ENCODE assay signal across 10 mouse cellular contexts in the genomic region with DNA sequence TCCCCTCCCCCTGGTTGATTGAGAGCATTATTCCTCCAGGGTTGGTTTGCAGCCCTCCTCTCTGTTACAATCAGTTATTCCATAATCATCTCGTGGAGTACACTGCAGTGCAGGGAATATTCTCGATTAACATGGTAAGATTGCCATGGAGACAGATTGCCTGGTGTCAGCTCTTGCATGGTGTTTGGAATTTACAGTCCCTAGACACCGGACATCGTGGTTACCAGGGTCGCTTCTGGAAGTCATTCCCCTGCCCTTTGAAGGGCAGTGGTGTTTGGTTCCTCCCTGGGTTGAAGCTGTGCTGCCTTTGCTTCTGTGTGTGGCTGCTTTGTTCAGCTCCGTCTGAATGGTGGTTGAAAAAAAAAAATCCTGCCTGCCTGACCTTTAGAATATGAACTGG.
DNase-seq lines count a peak whose midpoint lies in the region; ATAC-seq and TF ChIP-seq lines count a peak whose summit lies in the region.
"Had no signal": no experiment of that assay in that cellular context is flagged by ENCODE, and none has a peak within 500 bp of the region (broad histone marks: within the 10 kb centered on the region; RNA-seq: fewer than 3 reads in every experiment).

No protein-coding gene starts in this region.

- peaks cover 16% of the 10 kb centered on the region for H3K36me3 ChIP-seq in forebrain, embryonic 16.5 days (ENCODE audit: control insufficient read depth, insufficient read depth)
- peaks cover 3% of the 10 kb centered on the region; the same call in 1 of the 2 replicates for H3K36me3 ChIP-seq in midbrain, embryonic 11.5 days (ENCODE audit: control insufficient read depth, insufficient read depth, low read length)
- H3K36me3 ChIP-seq: liver, embryonic 13.5 days had no signal

- H3K4me2 ChIP-seq in forebrain, embryonic 16.5 days (ENCODE audit: low read length) = peak overlapping the region; percentile 31
- H3K4me2 ChIP-seq in midbrain, embryonic 11.5 days = no peak overlapping the region; the same call in 1 of the 2 replicates
- H3K4me2 ChIP-seq: liver, embryonic 13.5 days had no signal

- peaks cover 16% of the 10 kb centered on the region for H3K4me1 ChIP-seq in cerebellum, adult 2 months (ENCODE audit: control insufficient read depth, insufficient read depth, low read length)
- H3K4me1 ChIP-seq in forebrain, embryonic 16.5 days (replicated peaks; ENCODE audit: control insufficient read depth, insufficient read depth, low read length) = peaks cover 53% of the 10 kb centered on the region
- peaks cover 40% of the 10 kb centered on the region for H3K4me1 ChIP-seq in midbrain, embryonic 11.5 days (ENCODE audit: control insufficient read depth, insufficient read depth, low read length)
- H3K4me1 ChIP-seq: liver, embryonic 13.5 days had no signal

- peak; percentile 45 for ATAC-seq in forebrain, embryonic 16.5 days
- ATAC-seq in midbrain, embryonic 11.5 days (ENCODE audit: low FRiP score) = peak; percentile 71
- ATAC-seq in activated CD4-positive, CD25-positive, alpha-beta regulatory T cell, adult 4 months = no peak

- H3K4me3 ChIP-seq in cerebellum, adult 2 months (replicated peaks; ENCODE audit: insufficient read depth, low read depth, low read length) = no peak overlapping the region
- no peak overlapping the region for H3K4me3 ChIP-seq in forebrain, embryonic 16.5 days (replicated peaks; ENCODE audit: low read length)
- no peak overlapping the region for H3K4me3 ChIP-seq in midbrain, embryonic 11.5 days (ENCODE audit: low read depth, low read length)
- H3K4me3 ChIP-seq: liver, embryonic 13.5 days had no signal

- DNase-seq in cerebellum, adult 2 months = no peak
- no peak for DNase-seq in cerebellum, adult 8-10 months
- DNase-seq in MN1 (ENCODE audit: low spot score) = peak; percentile 39
- peak; percentile 93 for DNase-seq in midbrain, embryonic 11.5 days (ENCODE audit: low spot score, missing footprints)
- DNase-seq in spleen, adult 18-20 months = no peak
- no peak for DNase-seq in left cerebral cortex, adult 8-10 months (ENCODE audit: low spot score in 2 of 2)
- DNase-seq: liver, embryonic 13.5 days; right cerebral cortex, adult 18-20 months had no signal

- H3K27ac ChIP-seq in cerebellum, adult 2 months (ENCODE audit: insufficient read depth, low read length) = peak overlapping the region; percentile 63; the same call in 1 of the 2 replicates
- peak overlapping the region; percentile 89 for H3K27ac ChIP-seq in forebrain, embryonic 16.5 days (ENCODE audit: low read length)
- H3K27ac ChIP-seq in midbrain, embryonic 11.5 days (ENCODE audit: low read depth, low read length) = peak overlapping the region; percentile 69
- H3K27ac ChIP-seq: liver, embryonic 13.5 days had no signal

- H3K27me3 ChIP-seq in cerebellum, adult 2 months (ENCODE audit: control insufficient read depth, insufficient read depth, low read length) = no peaks in the 10 kb centered on the region
- H3K27me3 ChIP-seq in forebrain, embryonic 16.5 days (replicated peaks; ENCODE audit: control insufficient read depth, insufficient read depth, low read length) = no peaks in the 10 kb centered on the region
- H3K27me3 ChIP-seq in midbrain, embryonic 11.5 days (ENCODE audit: control insufficient read depth, insufficient read depth, low read length) = no peaks in the 10 kb centered on the region
- H3K27me3 ChIP-seq: liver, embryonic 13.5 days had no signal

- WGBS in cerebellum, adult 2 months = 17% methylated on average over 6 of the region's 6 CpGs
- WGBS in forebrain, embryonic 16.5 days = 4% methylated on average over 6 of the region's 6 CpGs
- WGBS in midbrain, embryonic 11.5 days = 6% methylated on average over 6 of the region's 6 CpGs

- H3K9me3 ChIP-seq in forebrain, embryonic 16.5 days (ENCODE audit: control insufficient read depth, low read length) = no peaks in the 10 kb centered on the region
- no peaks in the 10 kb centered on the region for H3K9me3 ChIP-seq in midbrain, embryonic 11.5 days (ENCODE audit: control insufficient read depth, low read length)
- H3K9me3 ChIP-seq: liver, embryonic 13.5 days had no signal

- peak overlapping the region; percentile 25 for H3K9ac ChIP-seq in forebrain, embryonic 16.5 days (replicated peaks; ENCODE audit: low read depth, low read length)
- no peak overlapping the region for H3K9ac ChIP-seq in midbrain, embryonic 11.5 days (ENCODE audit: low read length)
- H3K9ac ChIP-seq: liver, embryonic 13.5 days had no signal

- no peak for TF ChIP-seq POLR2A in cerebellum, adult 2 months (IDR thresholded peaks at IDR 0.05; ENCODE audit: borderline replicate concordance, insufficient read depth, low read length)

- no peak for TF ChIP-seq CTCF in cerebellum, adult 2 months (IDR thresholded peaks at IDR 0.05; ENCODE audit: borderline replicate concordance, insufficient read depth, low read depth, low read length)

Comparison
In these comparisons a context has a peak if more than half of its experiments do, and no peak if none do; other contexts are left out.
1. DNase-seq: peak in MN1 (single experiment) and midbrain, embryonic 11.5 days (single experiment); none in cerebellum, adult 2 months (0 of 2), cerebellum, adult 8-10 months (single experiment), spleen, adult 18-20 months (0 of 2) and left cerebral cortex, adult 8-10 months (0 of 2).
2. Peak in every context shown above with its lines, with median percentiles within 50 percentile points of each other: H3K27ac ChIP-seq.